Mouse (Mus musculus) cerebellum, adult (tissue): Measurements from ENCODE around the gene Orai2.
A peak's percentile ranks its signal among the peaks of the same experiment; 100 is the strongest.
"Not testable (repeated sequence)": the region's sequence is repeated elsewhere in the genome, so short reads cannot be mapped to it uniquely, and the experiment has no call there.

Experiments used
- ATAC-seq: cut with Nextera tagmentation; 2 replicates; pipeline ENCODE4 v1.9.2; 2017; ENCODE audit warnings: mild to moderate bottlenecking, moderate library complexity, mixed read lengths; ENCODE audit not compliant: insufficient number of reproducible peaks, low FRiP score, low TSS enrichment

Gene Orai2

DNA sequence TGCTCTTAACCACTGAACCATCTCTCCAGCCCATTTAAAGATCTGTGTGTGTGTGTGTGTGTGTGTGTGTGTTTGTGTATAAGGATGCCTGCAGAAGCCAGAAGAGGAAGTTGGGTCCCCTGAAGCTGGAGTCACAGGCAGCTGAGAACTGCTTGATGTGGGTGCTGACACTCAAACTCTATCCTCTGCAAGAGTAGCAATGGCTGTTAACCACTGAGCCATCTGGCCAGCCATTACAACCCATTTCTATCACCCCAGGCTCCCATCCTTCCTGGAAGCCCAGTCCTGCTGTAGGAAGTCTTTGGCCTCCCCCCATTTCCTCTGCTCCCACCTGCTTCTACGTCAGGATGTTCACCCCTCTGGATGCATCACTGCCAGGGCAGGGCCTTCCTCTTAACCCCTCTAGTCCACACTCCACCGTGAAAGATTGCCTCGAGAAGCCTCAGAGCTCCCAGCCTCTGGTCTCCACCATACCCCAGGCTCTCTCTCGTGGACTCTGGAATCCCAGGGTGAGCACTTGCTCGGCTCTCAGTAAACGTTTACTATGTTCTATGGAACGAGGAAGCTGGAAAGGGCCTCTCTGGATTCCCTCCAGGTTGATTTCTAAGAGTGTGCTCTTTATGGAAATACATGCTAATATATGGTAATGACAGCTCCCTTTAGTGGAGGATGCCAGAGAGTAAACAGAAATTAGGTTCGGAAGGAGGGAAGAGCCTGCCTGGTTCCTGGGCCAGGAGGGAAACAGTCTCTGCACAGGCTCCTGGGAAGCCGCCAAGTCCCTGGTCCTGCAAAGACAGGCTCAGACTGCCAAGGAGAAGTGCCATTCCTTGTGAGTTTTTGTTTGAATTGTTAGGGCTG lies 3.3 kb upstream of the Orai2 start:
- no peak for ATAC-seq

DNA sequence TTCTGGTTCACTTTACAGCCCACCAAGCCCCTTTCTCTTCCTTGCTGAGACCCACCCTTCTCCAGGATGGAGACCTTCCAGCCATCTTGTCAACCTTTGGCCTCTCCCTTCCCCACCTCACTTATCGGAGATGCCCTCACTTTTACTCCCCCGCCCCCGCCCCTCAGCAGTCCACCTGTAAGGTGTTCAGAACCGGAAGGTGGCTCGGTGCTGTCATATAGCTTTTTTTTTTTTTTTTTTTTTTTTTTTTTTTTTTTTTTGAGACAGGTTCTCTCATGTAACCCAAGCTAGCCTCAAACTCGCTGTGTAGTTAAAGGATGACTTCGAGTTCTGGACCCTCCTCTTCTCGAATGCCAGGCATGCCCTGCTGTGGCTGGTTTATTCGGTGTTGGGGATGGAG lies 2.4 kb upstream of the Orai2 start:
- no peak for ATAC-seq

DNA sequence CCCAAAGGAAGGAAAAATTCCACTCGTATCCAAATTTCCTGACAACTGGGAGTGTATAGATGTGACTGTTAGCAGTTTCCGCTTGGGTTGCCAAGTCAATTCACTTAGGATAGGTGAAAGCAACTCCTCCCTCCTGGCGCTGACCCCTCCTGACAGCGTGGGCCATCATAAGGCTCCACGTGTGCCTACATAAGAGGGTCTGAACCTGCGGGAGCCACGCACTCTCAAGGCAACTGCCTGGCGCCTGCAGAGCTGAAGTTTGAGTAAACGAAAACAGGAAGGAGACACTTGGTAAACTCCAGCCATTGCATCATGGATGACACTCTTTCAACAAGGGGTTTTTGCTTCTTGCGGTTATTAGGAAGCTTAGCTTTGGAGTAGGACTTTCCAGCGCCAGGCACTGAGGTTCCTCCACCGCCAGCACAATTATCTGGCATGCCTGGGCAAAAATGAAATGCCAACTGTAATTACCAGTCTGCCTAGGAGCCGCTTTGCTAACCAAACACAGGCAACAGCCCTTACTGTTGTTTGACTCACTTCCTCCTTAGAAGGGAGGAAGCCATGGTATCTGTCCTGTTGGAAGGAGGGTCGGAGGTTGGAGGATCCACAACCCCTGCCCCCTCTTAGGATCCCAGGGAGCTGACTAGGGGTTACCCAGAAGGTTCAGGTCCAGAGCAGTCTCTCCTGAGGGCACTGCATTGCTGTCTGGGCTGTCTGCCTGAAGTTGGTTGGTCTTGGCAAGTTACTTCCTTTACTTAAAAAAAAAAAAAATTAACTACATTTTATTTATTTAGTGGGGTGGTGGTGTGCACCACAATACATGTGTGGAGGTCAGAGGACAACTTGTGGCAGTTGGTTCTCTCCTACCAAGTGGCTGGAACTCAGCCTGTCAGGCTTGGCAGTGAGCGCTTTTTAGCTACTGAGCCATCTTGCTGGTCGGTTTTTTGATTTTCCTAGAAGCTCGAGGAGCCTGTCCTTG lies 1.1 kb upstream of the Orai2 start:
- no peak for ATAC-seq

DNA sequence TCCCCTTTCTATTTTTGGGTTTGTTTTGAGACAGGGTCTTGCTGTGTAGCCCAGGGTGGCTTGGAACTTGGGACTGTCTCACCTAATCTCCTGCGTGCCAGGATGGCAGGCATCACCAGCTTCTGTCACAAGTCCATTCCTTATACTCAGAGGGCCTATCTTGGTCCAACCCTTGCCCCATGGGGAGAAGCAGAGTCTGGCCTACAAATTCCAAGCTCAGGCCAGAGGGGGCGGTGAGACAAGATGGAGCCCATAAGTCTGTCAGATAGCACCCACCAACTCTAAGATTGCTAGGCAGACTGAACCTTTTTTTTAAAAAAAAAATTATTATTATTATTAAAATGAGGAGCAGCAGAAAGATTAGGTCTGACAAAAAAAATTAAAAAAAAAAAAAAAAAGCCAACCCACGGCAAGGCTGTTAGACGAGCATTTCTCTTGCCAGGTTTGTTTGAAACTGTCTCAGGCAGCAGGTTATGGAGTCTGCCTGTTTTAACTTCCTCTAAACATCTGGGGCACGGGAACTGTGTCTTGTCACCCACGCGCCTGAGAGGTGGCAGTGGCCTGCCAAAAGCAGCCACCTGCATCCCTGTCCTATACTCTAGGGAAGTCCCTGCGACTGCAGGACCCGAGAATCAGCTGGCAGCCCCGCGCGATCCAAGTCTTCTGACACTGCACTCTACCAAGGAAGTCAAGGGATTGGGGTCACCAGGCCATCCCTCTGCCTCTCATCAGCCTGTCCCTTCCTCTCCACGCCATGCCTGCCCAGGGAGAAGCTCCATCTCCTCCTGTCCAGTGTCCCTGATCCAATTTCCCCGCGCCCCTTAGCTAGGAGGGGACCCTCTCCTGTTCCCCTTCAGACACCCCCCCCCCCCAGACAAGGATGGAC lies 644 bp downstream of the Orai2 start:
- ATAC-seq = peak; percentile 26; the same call in 1 of the 2 replicates

DNA sequence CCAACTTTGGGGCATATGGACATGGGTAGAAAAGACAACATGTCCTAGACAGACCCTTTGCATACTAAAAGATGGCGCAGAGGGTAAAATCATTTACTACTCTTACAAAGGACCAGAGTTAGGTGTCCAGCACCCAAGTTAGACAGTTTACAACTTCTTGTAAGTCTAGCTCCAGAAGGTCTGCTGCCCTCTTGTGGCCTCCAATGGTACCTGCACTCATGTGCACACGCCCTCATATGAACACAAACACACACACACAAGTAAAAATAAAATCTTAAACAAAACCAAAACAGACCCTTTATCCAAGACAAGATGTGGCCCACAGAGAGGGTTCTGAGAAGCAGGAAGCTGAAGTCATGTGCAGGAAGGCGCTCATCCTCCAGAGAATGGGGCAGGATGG lies 2.4 kb downstream of the Orai2 start:
- ATAC-seq = no peak

DNA sequence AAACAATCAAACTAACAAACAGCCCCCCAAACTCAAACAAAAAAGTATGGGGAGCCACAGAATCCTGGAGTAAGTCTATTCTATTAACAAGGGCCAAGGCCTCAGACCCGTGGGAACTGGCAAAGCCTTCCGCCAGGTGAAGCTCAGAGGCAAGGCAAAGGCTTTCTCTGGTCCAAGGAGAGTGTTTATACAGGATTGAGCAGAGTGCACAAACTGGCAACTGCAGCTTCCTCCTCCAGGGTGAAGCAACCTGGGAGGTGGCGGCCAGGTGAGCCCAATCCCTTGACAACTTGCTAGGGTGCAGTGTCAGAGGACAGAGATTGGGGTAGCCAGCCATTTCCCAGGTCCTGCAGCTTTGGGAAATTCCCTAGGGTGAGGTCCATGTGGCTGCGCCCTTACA lies 3.2 kb downstream of the Orai2 start:
- ATAC-seq = no peak

DNA sequence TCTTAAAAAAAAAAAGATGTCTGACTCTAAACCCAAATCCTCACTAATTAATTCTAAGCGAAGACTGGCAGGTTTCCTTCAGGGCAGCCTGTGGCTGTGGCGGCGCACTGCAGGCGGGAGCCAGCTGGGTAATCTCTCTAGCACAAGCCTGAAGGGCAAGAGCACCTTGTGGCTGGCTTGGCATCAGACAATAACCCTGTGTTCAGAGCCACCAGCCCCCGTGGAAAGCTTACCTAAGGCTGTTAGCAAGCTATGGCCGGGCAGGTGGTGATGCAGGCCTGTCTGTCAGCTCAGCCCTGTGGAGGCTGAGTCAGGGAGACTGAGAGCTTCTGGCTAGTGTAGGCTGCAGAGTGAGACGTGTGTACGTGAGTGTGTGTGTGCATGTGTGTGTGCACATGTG lies 5.3 kb downstream of the Orai2 start:
- no peak for ATAC-seq

GRCm38 (mm10) chr5:136163807-136164474 lies 6.6 kb downstream of the Orai2 start:
- peak; percentile 68; the same call in 1 of the 2 replicates for ATAC-seq

GRCm38 (mm10) chr5:136160084-136160483 lies 10.4 kb downstream of the Orai2 start:
- not testable (repeated sequence) for ATAC-seq

GRCm38 (mm10) chr5:136155399-136155798 lies 15.1 kb downstream of the Orai2 start:
- ATAC-seq = no peak

GRCm38 (mm10) chr5:136152365-136152764 lies 18.1 kb downstream of the Orai2 start:
- ATAC-seq = no peak

DNA sequence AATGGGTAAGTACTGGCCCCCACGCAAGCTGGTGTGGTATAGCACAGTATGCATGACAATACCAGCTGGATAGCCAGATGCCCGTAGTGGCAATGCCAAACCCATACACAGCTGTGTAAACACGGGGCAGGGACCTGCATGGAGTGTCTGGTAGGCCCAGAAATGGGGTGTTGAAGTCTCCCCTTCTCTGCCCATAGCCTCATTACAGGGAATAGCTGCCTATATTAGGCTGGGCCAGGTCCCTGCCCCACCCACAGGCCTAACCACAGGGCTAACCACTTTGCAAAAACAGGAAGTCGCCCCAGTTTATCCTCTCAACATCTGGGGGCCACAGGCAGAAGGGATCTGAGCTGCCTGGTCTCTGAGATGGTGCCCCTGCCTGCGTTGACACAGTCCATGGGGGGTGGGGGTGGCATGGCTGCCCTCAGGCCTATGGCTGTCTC lies 21.4 kb downstream of the Orai2 start:
- not testable (repeated sequence) for ATAC-seq

DNA sequence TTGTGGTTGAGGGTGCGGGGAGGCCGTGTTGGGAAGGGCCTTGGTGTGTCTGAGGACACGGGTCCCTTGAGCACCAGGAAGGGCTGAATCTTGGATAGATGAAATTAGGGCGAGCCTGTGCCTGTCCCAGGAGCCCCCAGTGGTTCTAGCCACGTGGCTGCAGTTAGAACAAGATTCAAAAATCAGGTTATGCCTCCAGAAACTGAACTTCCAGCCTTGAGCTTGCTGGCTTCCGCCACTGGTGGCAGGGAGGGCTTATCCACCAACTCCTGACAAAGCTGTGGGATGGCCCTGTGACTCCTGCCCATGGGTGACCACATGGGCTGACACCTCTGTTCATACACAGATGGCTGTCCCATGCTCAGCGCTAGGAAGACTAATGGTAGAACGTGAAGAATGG lies 22.8 kb downstream of the Orai2 start:
- no peak for ATAC-seq

DNA sequence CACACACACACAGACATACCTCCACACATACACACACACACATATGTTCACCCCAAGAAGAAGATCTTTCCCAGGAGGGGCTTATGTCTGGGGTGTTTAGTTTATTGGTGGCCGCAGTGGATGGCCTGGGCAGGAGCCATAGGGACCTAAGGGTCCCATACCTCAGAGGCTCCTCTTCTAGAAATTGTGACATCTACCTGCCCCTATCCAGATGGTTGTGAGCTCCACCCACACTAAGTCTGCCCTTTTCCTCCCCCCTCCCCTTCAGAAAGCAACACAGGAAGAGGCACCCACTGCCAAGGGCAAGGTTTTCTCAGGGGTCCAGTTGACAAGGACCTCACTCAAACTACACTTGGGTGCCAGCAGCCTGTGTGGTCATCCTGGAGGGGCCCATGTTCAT lies 23.6 kb downstream of the Orai2 start:
- ATAC-seq = no peak

DNA sequence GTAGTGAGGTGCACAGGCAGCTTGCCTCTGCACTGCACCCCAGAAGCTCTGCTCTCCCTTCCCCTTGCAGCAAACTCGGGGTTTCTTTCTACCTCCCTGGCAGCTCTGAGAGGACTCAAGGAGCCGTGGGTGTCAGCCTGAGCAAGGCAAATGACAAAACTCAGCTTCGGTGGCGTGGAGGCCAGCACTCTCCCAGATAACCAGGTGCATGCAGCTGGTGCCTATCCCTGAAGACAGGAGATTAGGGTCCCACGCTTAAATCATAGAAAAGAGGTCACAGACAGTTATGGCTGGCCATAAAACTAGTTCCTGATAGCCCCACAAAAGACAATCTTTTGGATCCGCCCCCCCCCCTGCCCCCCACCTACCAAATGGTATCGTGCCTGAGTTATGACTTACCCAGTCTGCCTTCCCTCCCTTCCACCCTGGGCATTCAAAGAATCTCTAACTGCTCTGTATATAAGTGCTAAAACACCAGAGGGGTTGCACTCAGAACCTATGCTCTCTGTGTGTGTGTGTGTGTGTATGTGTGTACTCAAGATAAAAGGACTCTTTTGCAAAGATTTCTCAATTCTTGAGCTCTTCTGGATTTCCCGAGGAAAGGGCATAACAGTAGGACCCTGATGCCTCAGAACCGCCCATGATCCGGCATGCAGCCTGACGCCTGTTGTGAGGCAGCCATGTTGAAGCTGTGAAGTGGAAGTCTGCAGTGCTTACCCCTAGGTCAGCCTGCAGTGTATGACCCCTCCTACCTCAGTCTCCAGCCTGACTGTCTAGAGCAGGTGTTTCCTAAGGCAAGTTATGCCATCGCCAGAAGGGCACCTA lies 25.7 kb downstream of the Orai2 start:
- no peak for ATAC-seq

DNA sequence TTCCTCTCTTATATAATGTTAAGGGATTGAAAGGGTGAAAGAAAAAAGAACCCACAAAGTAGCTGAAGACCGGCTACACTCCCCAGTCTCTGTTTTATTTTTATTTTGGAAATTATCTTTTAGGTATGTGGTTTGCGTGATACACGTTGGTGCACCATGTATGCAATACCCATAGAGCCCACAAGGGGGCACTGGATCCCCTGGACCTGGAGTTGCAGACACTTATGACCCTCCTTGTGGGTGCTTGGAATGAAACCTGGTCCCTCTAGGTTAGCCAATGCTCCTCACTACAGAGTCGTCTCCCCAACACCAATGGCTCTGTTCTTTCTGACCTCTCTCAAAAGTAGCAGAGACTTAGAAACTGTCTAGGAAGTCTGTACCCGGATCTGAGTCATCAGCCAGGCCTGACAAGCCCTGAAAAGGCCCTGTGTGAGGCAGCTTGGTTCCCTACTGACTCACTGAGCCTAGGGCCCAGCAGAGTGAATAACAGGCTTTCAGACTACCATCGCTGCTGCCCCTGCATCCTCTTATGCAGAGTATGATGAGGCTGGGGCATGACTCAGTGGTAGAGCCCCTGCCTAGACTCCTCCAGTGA lies 27.3 kb downstream of the Orai2 start:
- ATAC-seq = no peak

DNA sequence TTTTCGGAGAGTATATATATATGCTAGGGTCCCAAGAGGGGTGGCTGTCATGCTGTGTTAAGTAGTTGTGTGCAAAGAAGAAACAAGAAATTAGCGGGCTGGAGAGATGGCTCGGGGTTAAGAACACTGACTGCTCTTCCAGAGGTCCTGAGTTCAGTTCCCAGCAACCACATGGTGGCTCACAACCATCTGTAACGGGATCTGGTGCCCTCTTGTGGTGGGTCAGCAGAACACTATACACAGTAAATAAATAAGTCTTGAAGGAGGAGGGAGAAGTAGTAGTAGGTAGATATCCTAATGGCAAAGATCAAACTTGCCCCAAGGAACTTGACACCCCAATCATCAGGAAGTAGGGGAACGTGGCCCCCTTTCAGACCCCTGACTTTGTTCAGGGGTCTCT lies 27.8 kb downstream of the Orai2 start:
- no peak for ATAC-seq

DNA sequence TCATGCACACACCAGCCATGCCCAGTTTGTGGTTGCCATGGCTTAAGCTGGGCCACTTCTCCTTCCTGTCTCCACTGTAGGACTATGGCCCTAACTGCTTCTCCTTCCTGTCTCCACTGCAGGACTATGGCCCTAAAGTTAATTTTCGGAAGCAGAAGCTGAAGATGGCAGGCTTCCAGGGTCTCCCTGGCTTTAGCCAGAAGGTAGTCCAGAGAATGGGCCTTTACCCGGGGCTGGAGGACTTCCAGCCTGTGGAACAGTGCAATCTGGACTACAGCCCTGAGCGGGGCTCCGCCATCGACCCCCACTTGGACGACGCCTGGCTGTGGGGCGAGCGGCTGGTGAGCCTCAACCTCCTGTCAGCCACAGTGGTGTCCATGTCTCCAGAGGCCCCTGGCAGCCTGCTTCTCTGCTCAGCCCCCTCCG lies 30.4 kb downstream of the Orai2 start:
- no peak for ATAC-seq
